Mouse (Mus musculus) testis, adult 10 weeks (tissue): ENCODE results near the gene Spata19. TPM values are rescaled to one million over a fixed set of nuclear protein-coding genes. Genes with fewer than 3 reads are reported as not detected.

Experiments used
- polyA plus RNA-seq: library from polyadenylated mRNA; stranded (reverse); fragments of 350-450 nt; fragmentation: Illumina TruSeq; extraction: RNeasy Lipid Tissue Mini Kit (QIAGEN cat#74804); gene quantifications from one replicate; pipeline ENCODE4 v1.2.3, GENCODE M21; 2014; ENCODE audit warnings: low read depth, low replicate concordance

Spata19 gene
- 1,168 TPM for polyA plus RNA-seq

DNA sequence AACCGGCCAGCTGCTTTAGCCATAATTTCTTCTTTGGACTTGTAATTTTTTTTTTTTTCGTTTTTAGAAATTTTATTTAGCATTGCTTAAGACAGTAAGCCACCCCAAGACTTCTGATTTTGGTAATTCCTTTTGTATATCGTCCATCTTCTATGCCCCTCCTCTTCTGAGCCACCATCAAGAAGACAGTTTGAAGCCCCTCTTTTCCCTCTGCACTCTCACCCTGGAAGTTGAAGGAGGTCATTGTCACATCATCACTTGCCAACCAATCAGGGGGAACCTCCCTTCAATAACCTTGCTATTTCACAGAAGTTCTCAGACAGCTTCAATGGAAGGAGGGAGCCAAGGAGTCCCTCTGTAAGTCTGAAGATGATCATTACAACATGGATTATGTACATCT lies at the start of gene Spata19:
Gene Spata19 (plus strand): TSS at position 301 of the 400 bp plus-strand sequence.

Other genes with a start within 250 kb of the Spata19 start
- 31.7 TPM for gene Jam3, start 241.4 kb upstream of the Spata19 start, polyA plus RNA-seq
- 1.4 TPM for gene Igsf9b, start 97.6 kb upstream of the Spata19 start, polyA plus RNA-seq